Mouse (Mus musculus) spleen, postnatal 10 days (tissue): ENCODE measurements around the gene Dennd1a.

Experiments used
- DNase-seq, 2 experiments: peaks; one replicate each; pipeline ENCODE4 v3.0.0; 2021 to 2022; ENCODE audit warnings: low spot score in 2 of 2

Dennd1a gene

GRCm38 (mm10) chr2:38115000-38115399, 172.2 kb downstream of the Dennd1a start:
- no peak for DNase-seq

GRCm38 (mm10) chr2:38111655-38112351, 175.4 kb downstream of the Dennd1a start:
- DNase-seq, result no peak

- DNase-seq, result no peak
Measured at GRCm38 (mm10) chr2:38108586-38108985, 178.6 kb downstream of the Dennd1a start.

- no peak for DNase-seq
Measured at GRCm38 (mm10) chr2:38102674-38103073, 184.5 kb downstream of the Dennd1a start.

GRCm38 (mm10) chr2:38100289-38100688, 186.9 kb downstream of the Dennd1a start:
- no peak for DNase-seq

- DNase-seq, result peak in 1 of 2 experiments; percentile 21
Measured at GRCm38 (mm10) chr2:38099120-38099773, 187.9 kb downstream of the Dennd1a start.

GRCm38 (mm10) chr2:38097469-38097868, 189.7 kb downstream of the Dennd1a start:
- no peak for DNase-seq

GRCm38 (mm10) chr2:38096328-38096727, 190.9 kb downstream of the Dennd1a start:
- DNase-seq, result no peak

- DNase-seq, result no peak
Measured at GRCm38 (mm10) chr2:38094380-38095163, 192.6 kb downstream of the Dennd1a start.

GRCm38 (mm10) chr2:38093968-38094367, 193.2 kb downstream of the Dennd1a start:
- no peak for DNase-seq

- no peak for DNase-seq
Measured at GRCm38 (mm10) chr2:38093242-38093641, 193.9 kb downstream of the Dennd1a start.

- DNase-seq, result no peak
Measured at GRCm38 (mm10) chr2:38088346-38088745, 198.8 kb downstream of the Dennd1a start.

- DNase-seq, result no peak
Measured at GRCm38 (mm10) chr2:38085058-38085457, 202.1 kb downstream of the Dennd1a start.

- no peak for DNase-seq
Measured at GRCm38 (mm10) chr2:38083251-38083650, 203.9 kb downstream of the Dennd1a start.

- DNase-seq, result no peak
Measured at GRCm38 (mm10) chr2:38074495-38074894, 212.7 kb downstream of the Dennd1a start.

- no peak for DNase-seq
Measured at GRCm38 (mm10) chr2:38072061-38072460, 215.1 kb downstream of the Dennd1a start.

- DNase-seq, result no peak
Measured at GRCm38 (mm10) chr2:38068171-38068572, 219.0 kb downstream of the Dennd1a start.

- DNase-seq, result no peak
Measured at GRCm38 (mm10) chr2:38065914-38066313, 221.3 kb downstream of the Dennd1a start.

GRCm38 (mm10) chr2:38064266-38064665, 222.9 kb downstream of the Dennd1a start:
- DNase-seq, result no peak

- DNase-seq, result no peak
Measured at GRCm38 (mm10) chr2:38062156-38062555, 225.0 kb downstream of the Dennd1a start.

- DNase-seq, result no peak
Measured at GRCm38 (mm10) chr2:38061474-38061873, 225.7 kb downstream of the Dennd1a start.

- DNase-seq, result no peak
Measured at GRCm38 (mm10) chr2:38052440-38052839, 234.8 kb downstream of the Dennd1a start.
